In the genomic region with DNA sequence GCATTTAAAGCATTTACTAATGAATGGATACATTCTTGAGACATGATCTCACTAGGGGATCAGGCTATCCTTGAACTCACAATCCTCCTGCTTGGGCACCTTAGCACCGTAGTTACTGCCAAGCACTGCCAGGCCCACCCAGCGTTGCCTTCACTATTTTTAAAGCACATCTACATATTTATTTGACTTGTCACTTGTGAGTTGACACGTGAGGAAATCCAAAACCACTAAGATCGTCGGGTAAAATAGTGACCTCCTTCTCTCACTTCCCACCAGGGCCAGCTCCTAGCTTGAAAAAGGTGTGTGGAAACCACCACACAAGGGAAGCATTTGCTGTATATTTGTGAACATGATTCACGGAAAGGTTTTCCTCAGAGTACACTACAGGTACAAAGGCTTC, we compare ENCODE assay signal across 8 mouse cellular contexts. TPM values are rescaled to one million over a fixed set of nuclear protein-coding genes. Genes with fewer than 3 reads are reported as not detected.
"Had no signal": no experiment of that assay in that cellular context is flagged by ENCODE, and none has a peak within 500 bp of the region (broad histone marks: within the 10 kb centered on the region; RNA-seq: fewer than 3 reads in every experiment).

No protein-coding gene starts in this region.

- H3K27me3 ChIP-seq: liver, embryonic 13.5 days; midbrain, embryonic 15.5 days; neural tube, embryonic 13.5 days had no signal

- H3K4me1 ChIP-seq: limb, embryonic 12.5 days; liver, embryonic 13.5 days; neural tube, embryonic 13.5 days had no signal

- H3K36me3 ChIP-seq: limb, embryonic 12.5 days; liver, embryonic 13.5 days; midbrain, embryonic 15.5 days; neural tube, embryonic 13.5 days had no signal

- H3K4me3 ChIP-seq: limb, embryonic 12.5 days; liver, embryonic 13.5 days; midbrain, embryonic 15.5 days; neural tube, embryonic 13.5 days had no signal

- H3K27ac ChIP-seq: kidney, postnatal 0 days; limb, embryonic 12.5 days; liver, embryonic 13.5 days; midbrain, embryonic 15.5 days; neural tube, embryonic 13.5 days; stomach, postnatal 0 days had no signal

RNA-seq across cellular contexts. Expression of gene H2-Aa, which starts 0.6 kb away (rescaled TPM):
- polyA plus RNA-seq: limb, embryonic 12.5 days; midbrain, embryonic 11.5 days had no signal

RNA-seq across cellular contexts. Expression of gene H2-Eb2, which starts 38.5 kb away (rescaled TPM):
- polyA plus RNA-seq: kidney, postnatal 0 days; liver, embryonic 13.5 days; liver, postnatal 0 days; midbrain, embryonic 11.5 days; stomach, postnatal 0 days had no signal

RNA-seq across cellular contexts. Expression of gene H2-Ob, which starts 48.3 kb away (rescaled TPM):
- polyA plus RNA-seq: limb, embryonic 12.5 days; midbrain, embryonic 11.5 days; neural tube, embryonic 13.5 days had no signal
